Mouse (Mus musculus): Measurements from ENCODE around the gene Arxes1. TPM values are rescaled to one million over a fixed set of nuclear protein-coding genes. Genes with fewer than 3 reads are reported as not detected.
"Not testable (repeated sequence)": the region's sequence is repeated elsewhere in the genome, so short reads cannot be mapped to it uniquely, and the experiment has no call there.

Arxes1 gene
- total and polyA plus RNA-seq, 3 experiments = not detected

GRCm38 (mm10) chrX:135986267-135986666, 46.9 kb upstream of the Arxes1 start:
- DNase-seq (ENCODE audit: low read depth, low spot score) = no peak
- no peak overlapping the region for H3K4me3 ChIP-seq (ENCODE audit: control insufficient read depth in 1 of 2, insufficient read depth in 1 of 2, low read depth in 2 of 2, low read length in 2 of 2)
- H3K27ac ChIP-seq (ENCODE audit: control insufficient read depth, low read depth, low read length) = no peak overlapping the region
- H3K27me3 ChIP-seq (ENCODE audit: control insufficient read depth in 1 of 2, insufficient read depth in 2 of 2, low read length in 2 of 2) = no peaks in the 10 kb centered on the region
- no peaks in the 10 kb centered on the region for H3K36me3 ChIP-seq (ENCODE audit: control insufficient read depth in 1 of 2, insufficient read depth in 2 of 2, low read length in 2 of 2)
- no peaks in the 10 kb centered on the region for H3K9me3 ChIP-seq (replicated peaks; ENCODE audit: insufficient read depth, low read length)
- H3K4me1 ChIP-seq (ENCODE audit: control insufficient read depth in 1 of 2, insufficient read depth in 2 of 2, low read length in 2 of 2) = no peaks in the 10 kb centered on the region
- TF ChIP-seq NRF1 (IDR thresholded peaks at IDR 0.05; ENCODE audit: insufficient read depth, low read depth, low read length, poor library complexity, severe bottlenecking) (no peak), ELF1 (IDR thresholded peaks at IDR 0.05; ENCODE audit: low read depth, low read length) (no peak), MAX (IDR thresholded peaks at IDR 0.05; ENCODE audit: low read length) (no peak), ZKSCAN1 (IDR thresholded peaks at IDR 0.05; ENCODE audit: low read depth, low read length) (no peak), JUND (IDR thresholded peaks at IDR 0.05; ENCODE audit: low read depth, low read length) (no peak), USF2 (IDR thresholded peaks at IDR 0.05; ENCODE audit: borderline replicate concordance in 1 of 2, insufficient read depth in 1 of 2, low read depth in 1 of 2, low read length in 2 of 2) (no peak), RAD21 (IDR thresholded peaks at IDR 0.05; ENCODE audit: low read depth, low read length) (no peak), SIN3A (IDR thresholded peaks at IDR 0.05; ENCODE audit: low read length) (no peak), ZNF384 (IDR thresholded peaks at IDR 0.05; ENCODE audit: low read depth, low read length) (no peak), TAL1 (IDR thresholded peaks at IDR 0.05; ENCODE audit: low read length) (no peak), CHD1 (IDR thresholded peaks at IDR 0.05; ENCODE audit: low read depth, low read length) (no peak), TCF12 (IDR thresholded peaks at IDR 0.05; ENCODE audit: low read depth, low read length) (no peak), MYB (IDR thresholded peaks at IDR 0.05; ENCODE audit: low read depth, low read length) (no peak), BHLHE40 (IDR thresholded peaks at IDR 0.05; ENCODE audit: borderline replicate concordance, low read depth, low read length) (no peak), GATA1 (IDR thresholded peaks at IDR 0.05; ENCODE audit: low read depth, low read length) (no peak), ZC3H11A (IDR thresholded peaks at IDR 0.05; ENCODE audit: low read depth, low read length) (no peak), KAT2A (conservative IDR thresholded peaks at IDR 0.05; ENCODE audit: low read depth, low read length) (no peak), TBP (IDR thresholded peaks at IDR 0.05; ENCODE audit: low read depth, low read length) (no peak), ZMIZ1 (IDR thresholded peaks at IDR 0.05; ENCODE audit: low read depth, low read length) (no peak)
- H3K9ac ChIP-seq (ENCODE audit: control insufficient read depth, low read depth, low read length, poor library complexity, severe bottlenecking) = no peak overlapping the region
- no peaks in the 10 kb centered on the region for H3K79me2 ChIP-seq (ENCODE audit: control insufficient read depth, insufficient read depth, low read length, poor library complexity)

GRCm38 (mm10) chrX:135990661-135991060, 42.5 kb upstream of the Arxes1 start:
- no peak overlapping the region for H3K9ac ChIP-seq (ENCODE audit: control insufficient read depth, low read depth, low read length, poor library complexity, severe bottlenecking)
- H3K4me3 ChIP-seq (ENCODE audit: control insufficient read depth in 1 of 2, insufficient read depth in 1 of 2, low read depth in 2 of 2, low read length in 2 of 2) = no peak overlapping the region
- H3K27ac ChIP-seq (ENCODE audit: control insufficient read depth, low read depth, low read length) = no peak overlapping the region
- H3K79me2 ChIP-seq (ENCODE audit: control insufficient read depth, insufficient read depth, low read length, poor library complexity) = no peaks in the 10 kb centered on the region
- TF ChIP-seq JUND (IDR thresholded peaks at IDR 0.05; ENCODE audit: low read depth, low read length) (no peak), UBTF (IDR thresholded peaks at IDR 0.05; ENCODE audit: borderline replicate concordance, insufficient read depth, low read depth, low read length) (no peak), NELFE (IDR thresholded peaks at IDR 0.05; ENCODE audit: low read depth, low read length) (no peak), ZMIZ1 (IDR thresholded peaks at IDR 0.05; ENCODE audit: low read depth, low read length) (no peak), TAL1 (IDR thresholded peaks at IDR 0.05; ENCODE audit: low read length) (no peak)
- no peaks in the 10 kb centered on the region for H3K36me3 ChIP-seq (ENCODE audit: control insufficient read depth in 1 of 2, insufficient read depth in 2 of 2, low read length in 2 of 2)
- DNase-seq (ENCODE audit: low read depth, low spot score) = no peak
- H3K9me3 ChIP-seq (replicated peaks; ENCODE audit: insufficient read depth, low read length) = no peaks in the 10 kb centered on the region
- H3K27me3 ChIP-seq (ENCODE audit: control insufficient read depth in 1 of 2, insufficient read depth in 2 of 2, low read length in 2 of 2) = no peaks in the 10 kb centered on the region
- H3K4me1 ChIP-seq (ENCODE audit: control insufficient read depth in 1 of 2, insufficient read depth in 2 of 2, low read length in 2 of 2) = no peaks in the 10 kb centered on the region

- not testable (repeated sequence) for H3K79me2 ChIP-seq (ENCODE audit: control insufficient read depth, insufficient read depth, low read length, poor library complexity); H3K4me1 ChIP-seq (ENCODE audit: control insufficient read depth in 1 of 2, insufficient read depth in 2 of 2, low read length in 2 of 2); H3K27ac ChIP-seq (ENCODE audit: control insufficient read depth, low read depth, low read length); H3K36me3 ChIP-seq (ENCODE audit: control insufficient read depth in 1 of 2, insufficient read depth in 2 of 2, low read length in 2 of 2); DNase-seq (ENCODE audit: low read depth, low spot score); H3K4me3 ChIP-seq (ENCODE audit: control insufficient read depth in 1 of 2, insufficient read depth in 1 of 2, low read depth in 2 of 2, low read length in 2 of 2); H3K27me3 ChIP-seq (ENCODE audit: control insufficient read depth in 1 of 2, insufficient read depth in 2 of 2, low read length in 2 of 2); H3K9me3 ChIP-seq (replicated peaks; ENCODE audit: insufficient read depth, low read length); H3K9ac ChIP-seq (ENCODE audit: control insufficient read depth, low read depth, low read length, poor library complexity, severe bottlenecking)
Observed at GRCm38 (mm10) chrX:135993192-135993594, 40.0 kb upstream of the Arxes1 start.

GRCm38 (mm10) chrX:135993664-135994119, 39.5 kb upstream of the Arxes1 start, which contains the start of gene Arxes2:
Gene Arxes2, plus strand, starts transcription at chrX:135993824.
- H3K9me3 ChIP-seq (replicated peaks; ENCODE audit: insufficient read depth, low read length); H3K79me2 ChIP-seq (ENCODE audit: control insufficient read depth, insufficient read depth, low read length, poor library complexity); H3K27me3 ChIP-seq (ENCODE audit: control insufficient read depth in 1 of 2, insufficient read depth in 2 of 2, low read length in 2 of 2); H3K27ac ChIP-seq (ENCODE audit: control insufficient read depth, low read depth, low read length); DNase-seq (ENCODE audit: low read depth, low spot score); H3K9ac ChIP-seq (ENCODE audit: control insufficient read depth, low read depth, low read length, poor library complexity, severe bottlenecking); H3K4me1 ChIP-seq (ENCODE audit: control insufficient read depth in 1 of 2, insufficient read depth in 2 of 2, low read length in 2 of 2); H3K36me3 ChIP-seq (ENCODE audit: control insufficient read depth in 1 of 2, insufficient read depth in 2 of 2, low read length in 2 of 2); H3K4me3 ChIP-seq (ENCODE audit: control insufficient read depth in 1 of 2, insufficient read depth in 1 of 2, low read depth in 2 of 2, low read length in 2 of 2): not testable (repeated sequence)

Data from MEL (cell line).